Mouse (Mus musculus) urinary bladder, postnatal 36 days (tissue): ENCODE data around the gene Sele.
"Not testable (repeated sequence)": the region's sequence is repeated elsewhere in the genome, so short reads cannot be mapped to it uniquely, and the experiment has no call there.

Source experiments
- DNase-seq, 2 experiments: peaks; one replicate each; pipeline ENCODE4 v3.0.0; 2022; ENCODE audit warnings: low spot score in 2 of 2, mixed read lengths in 1 of 2

The Sele gene

GRCm38 (mm10) chr1:164047934-164048333, at the start of gene Sele:
Gene Sele (plus strand): TSS chr1:164048234.
- no peak for DNase-seq

- no peak for DNase-seq
These were observed 46.1 kb upstream of the Sele start for GRCm38 (mm10) chr1:164001831-164002452.

GRCm38 (mm10) chr1:164004311-164004710, 43.7 kb upstream of the Sele start:
- no peak for DNase-seq

GRCm38 (mm10) chr1:164009235-164009634, 38.8 kb upstream of the Sele start:
- no peak for DNase-seq

- no peak for DNase-seq
These were observed 33.4 kb upstream of the Sele start for GRCm38 (mm10) chr1:164014616-164015015.

GRCm38 (mm10) chr1:164018221-164018896, 29.7 kb upstream of the Sele start:
- DNase-seq = no peak

GRCm38 (mm10) chr1:164019789-164020188, 28.2 kb upstream of the Sele start:
- no peak for DNase-seq

GRCm38 (mm10) chr1:164020746-164021145, 27.3 kb upstream of the Sele start:
- DNase-seq = not testable (repeated sequence)

- not testable (repeated sequence) for DNase-seq
These were observed 25.9 kb upstream of the Sele start for GRCm38 (mm10) chr1:164022106-164022505.

- no peak for DNase-seq
These were observed 22.3 kb upstream of the Sele start for GRCm38 (mm10) chr1:164025685-164026084.

GRCm38 (mm10) chr1:164027416-164027815, 20.6 kb upstream of the Sele start:
- DNase-seq = no peak

GRCm38 (mm10) chr1:164040385-164041135, 7.5 kb upstream of the Sele start:
- no peak for DNase-seq

GRCm38 (mm10) chr1:164043549-164043948, 4.5 kb upstream of the Sele start:
- DNase-seq = no peak

- DNase-seq = no peak
These were observed 5.5 kb downstream of the Sele start for GRCm38 (mm10) chr1:164053561-164053960.

GRCm38 (mm10) chr1:164054800-164055199, 6.8 kb downstream of the Sele start:
- DNase-seq = no peak

- DNase-seq = no peak
These were observed 12.0 kb downstream of the Sele start for GRCm38 (mm10) chr1:164060071-164060470.

- DNase-seq = no peak
These were observed 13.2 kb downstream of the Sele start for GRCm38 (mm10) chr1:164061278-164061677.

- no peak for DNase-seq
These were observed 13.9 kb downstream of the Sele start, which contains the start of gene Sell for GRCm38 (mm10) chr1:164061925-164062324. Gene Sell (plus strand): TSS chr1:164061982.

- no peak for DNase-seq
These were observed 14.8 kb downstream of the Sele start for GRCm38 (mm10) chr1:164062856-164063255.

- DNase-seq = no peak
These were observed 15.7 kb downstream of the Sele start for GRCm38 (mm10) chr1:164063745-164064144.

GRCm38 (mm10) chr1:164069261-164069660, 21.2 kb downstream of the Sele start:
- DNase-seq = no peak

GRCm38 (mm10) chr1:164070461-164070860, 22.4 kb downstream of the Sele start:
- no peak for DNase-seq

- DNase-seq = no peak
These were observed 23.1 kb downstream of the Sele start for GRCm38 (mm10) chr1:164071111-164071510.
